Mouse (Mus musculus) testis, adult 2 months (tissue): ENCODE measurements around the gene Dner.

Source experiments
- CTCF ChIP-seq: fragments of 200-500 bp; IDR thresholded peaks from 2 replicates; pipeline ENCODE4 v1.5.1; 2012; ENCODE audit warnings: low read depth, mild to moderate bottlenecking, inconsistent platforms, low read length, moderate library complexity; ENCODE audit not compliant: control insufficient read depth, insufficient read depth, insufficient replicate concordance
- POLR2A ChIP-seq: fragments of 200-500 bp; IDR thresholded peaks from 2 replicates; pipeline ENCODE4 v1.6.1; 2012; ENCODE audit warnings: low read depth, mild to moderate bottlenecking, inconsistent platforms, low read length, moderate library complexity; ENCODE audit not compliant: control insufficient read depth

GRCm38 (mm10) chr1:84463976-84464662, 231.9 kb downstream of the Dner start:
- TF ChIP-seq POLR2A (no peak), CTCF (no peak)
